Mouse (Mus musculus): ENCODE measurements around the gene Tcf7l2. TPM values are rescaled to one million over a fixed set of nuclear protein-coding genes. Genes with fewer than 3 reads are reported as not detected.
A peak's percentile ranks its signal among the peaks of the same experiment; 100 is the strongest.

The Tcf7l2 gene
- total and polyA plus RNA-seq, 3 experiments = not detected

GRCm38 (mm10) chr19:55791293-55791692, 49.7 kb downstream of the Tcf7l2 start (continued):
- TF ChIP-seq HCFC1 (IDR thresholded peaks at IDR 0.05; ENCODE audit: low read depth, low read length) (no peak), SIN3A (IDR thresholded peaks at IDR 0.05; ENCODE audit: low read length) (no peak)

- Histone ChIP-seq H3K27ac (ENCODE audit: insufficient read depth, low read depth) (no peak overlapping the region), H3K4me2 (ENCODE audit: insufficient read depth, low read depth, poor library complexity, severe bottlenecking) (peak overlapping the region; percentile 69), H3K9me3 (replicated peaks; ENCODE audit: low read length) (peaks cover 8% of the 10 kb centered on the region), H3K4me1 (ENCODE audit: control insufficient read depth in 1 of 2, insufficient read depth in 2 of 2) (peaks cover 21 to 42% of the 10 kb centered on the region in 2 experiments), H3K4me3 (replicated peaks in 1 of 3; ENCODE audit: low read depth in 2 of 3, low read length in 2 of 3, poor library complexity in 1 of 3) (no peak overlapping the region), H3K9ac (ENCODE audit: insufficient read depth, low read depth) (no peak overlapping the region), H3K27me3 (replicated peaks) (peaks cover 56% of the 10 kb centered on the region), H3K79me2 (replicated peaks; ENCODE audit: control insufficient read depth, extremely low read depth, insufficient read depth, poor library complexity, severe bottlenecking) (no peaks in the 10 kb centered on the region), H3K36me3 (replicated peaks in 1 of 2; ENCODE audit: control insufficient read depth in 1 of 2, insufficient read depth in 1 of 2, low read length in 1 of 2) (no peaks in the 10 kb centered on the region)
- 0 out of 2 replicates have a peak, but pooled peaks have one; percentile 6 for TF ChIP-seq ETS1 (conservative IDR thresholded peaks at IDR 0.05; ENCODE audit: low read depth, low read length)
- TF ChIP-seq MAZ (IDR thresholded peaks at IDR 0.05; ENCODE audit: low read depth, low read length) = no peak
- TF ChIP-seq UBTF (IDR thresholded peaks at IDR 0.05; ENCODE audit: low read depth, low read length) = no peak
- no peak for TF ChIP-seq MYC (IDR thresholded peaks at IDR 0.05; ENCODE audit: low read depth, low read length)
- no peak for TF ChIP-seq USF1 (IDR thresholded peaks at IDR 0.05; ENCODE audit: low read depth, low read length)
- 0 out of 2 replicates have a peak, but pooled peaks have one; percentile 3 for TF ChIP-seq IRF4 (IDR thresholded peaks at IDR 0.05; ENCODE audit: low read depth, low read length)
- TF ChIP-seq RAD21 (IDR thresholded peaks at IDR 0.05; ENCODE audit: low read depth, low read length) = no peak
- 0 out of 2 replicates have a peak, but pooled peaks have one; percentile 2 for TF ChIP-seq BHLHE40 (IDR thresholded peaks at IDR 0.05; ENCODE audit: low read depth, low read length)
- peak; percentile 60 for DNase-seq (ENCODE audit: extremely low read depth)
- in situ Hi-C loops (cut with MboI; ENCODE audit: low pct_ligation_motif_present, low pct_unique_long_range_greater_than_20kb, low sequenced_read_pairs) = no loop called here
- dilution Hi-C loops (cut with MboI; ENCODE audit: extremely low pct_ligation_motif_present, extremely low pct_unique_long_range_greater_than_20kb, low sequenced_read_pairs) = no loop called here
These were observed 50.3 kb downstream of the Tcf7l2 start for GRCm38 (mm10) chr19:55791886-55792285.

GRCm38 (mm10) chr19:55792571-55792970, 51.0 kb downstream of the Tcf7l2 start:
- no peaks in the 10 kb centered on the region for H3K36me3 ChIP-seq (replicated peaks in 1 of 2; ENCODE audit: control insufficient read depth in 1 of 2, insufficient read depth in 1 of 2, low read length in 1 of 2)
- peaks cover 1% of the 10 kb centered on the region for H3K9me3 ChIP-seq (replicated peaks; ENCODE audit: low read length)
- no peak overlapping the region for H3K4me3 ChIP-seq (replicated peaks in 1 of 3; ENCODE audit: low read depth in 2 of 3, low read length in 2 of 3, poor library complexity in 1 of 3)
- in situ Hi-C loops (cut with MboI; ENCODE audit: low pct_ligation_motif_present, low pct_unique_long_range_greater_than_20kb, low sequenced_read_pairs) (no loop called here), dilution Hi-C loops (cut with MboI; ENCODE audit: extremely low pct_ligation_motif_present, extremely low pct_unique_long_range_greater_than_20kb, low sequenced_read_pairs) (no loop called here)
- TF ChIP-seq CHD2 (IDR thresholded peaks at IDR 0.05; ENCODE audit: low read length) (no peak), ZKSCAN1 (IDR thresholded peaks at IDR 0.05; ENCODE audit: borderline replicate concordance, low read depth, low read length) (no peak), GABPA (IDR thresholded peaks at IDR 0.05; ENCODE audit: insufficient replicate concordance, low read depth, low read length) (no peak), JUN (IDR thresholded peaks at IDR 0.05; ENCODE audit: insufficient read depth, low read depth, low read length) (no peak), MAZ (IDR thresholded peaks at IDR 0.05; ENCODE audit: low read depth, low read length) (no peak), ZMIZ1 (IDR thresholded peaks at IDR 0.05; ENCODE audit: low read depth, low read length) (no peak)
- no peak overlapping the region for H3K9ac ChIP-seq (ENCODE audit: insufficient read depth, low read depth)
- peaks cover 21 to 42% of the 10 kb centered on the region in 2 experiments for H3K4me1 ChIP-seq (ENCODE audit: control insufficient read depth in 1 of 2, insufficient read depth in 2 of 2)
- peaks cover 60% of the 10 kb centered on the region for H3K27me3 ChIP-seq (replicated peaks)
- H3K27ac ChIP-seq (ENCODE audit: insufficient read depth, low read depth) = no peak overlapping the region
- peak overlapping the region; percentile 69 for H3K4me2 ChIP-seq (ENCODE audit: insufficient read depth, low read depth, poor library complexity, severe bottlenecking)
- no peaks in the 10 kb centered on the region for H3K79me2 ChIP-seq (replicated peaks; ENCODE audit: control insufficient read depth, extremely low read depth, insufficient read depth, poor library complexity, severe bottlenecking)
- DNase-seq (ENCODE audit: extremely low read depth) = peak; percentile 46

All from CH12.LX (cell line).